Mouse (Mus musculus): ENCODE results near the gene Drc7.

The Drc7 gene

DNA sequence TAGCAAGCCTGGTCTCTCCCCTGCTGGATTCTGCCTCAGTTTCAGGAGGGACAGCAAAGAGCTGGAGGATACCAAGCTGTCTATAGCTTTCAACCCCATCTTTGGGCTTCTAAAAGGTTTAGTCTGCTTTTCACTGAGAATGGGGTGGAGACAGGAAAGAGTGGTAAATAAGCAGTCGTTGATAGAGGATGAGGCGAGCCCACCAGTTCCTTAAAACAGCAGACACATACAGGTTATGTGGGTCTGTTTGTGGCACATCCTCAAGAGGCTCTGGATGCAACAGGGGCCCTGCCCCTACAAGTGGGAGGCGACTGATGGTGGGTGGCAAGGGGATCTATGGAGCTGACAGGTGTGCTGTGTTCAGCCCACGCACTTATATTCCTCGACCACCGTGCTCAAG, 3.8 kb downstream of the Drc7 start:
- intact Hi-C loops (cut with DNase I), result no loop called here

DNA sequence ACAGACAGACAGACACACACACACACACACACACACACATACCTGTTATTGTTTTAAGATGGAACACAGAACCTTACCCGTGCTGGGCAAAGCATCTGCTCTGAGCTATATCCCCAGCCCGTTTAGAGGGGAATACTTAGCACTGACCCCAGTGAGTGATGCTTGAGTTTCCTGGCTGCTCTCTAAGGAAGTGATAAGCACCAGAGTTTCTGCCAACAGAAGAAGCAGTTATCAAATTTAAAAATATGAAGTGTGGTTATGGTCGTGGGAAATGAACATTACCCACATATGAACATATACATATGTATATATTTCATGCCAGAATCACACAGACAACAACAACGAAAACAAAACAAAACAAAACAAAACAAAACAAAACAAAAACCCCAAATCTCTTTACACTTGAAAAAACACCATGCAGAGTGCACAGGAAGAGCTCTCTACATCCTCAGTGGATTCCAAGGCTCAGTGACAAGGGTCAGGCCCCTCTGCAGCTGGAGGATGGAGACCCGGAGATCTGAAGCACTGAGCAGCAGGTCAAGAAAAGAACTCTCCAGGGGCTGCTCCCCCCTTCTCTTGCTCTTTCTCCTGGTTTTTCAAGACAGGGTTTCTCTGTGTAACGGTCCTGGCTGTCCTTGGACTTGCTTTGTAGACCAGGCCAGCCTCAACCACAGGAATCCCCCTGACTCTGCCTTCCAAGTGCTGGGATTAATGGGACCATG, 5.1 kb downstream of the Drc7 start:
- intact Hi-C loops (cut with DNase I), result no loop called here

GRCm38 (mm10) chr8:95064531-95064930, 9.6 kb downstream of the Drc7 start:
- intact Hi-C loops (cut with DNase I), result no loop called here

DNA sequence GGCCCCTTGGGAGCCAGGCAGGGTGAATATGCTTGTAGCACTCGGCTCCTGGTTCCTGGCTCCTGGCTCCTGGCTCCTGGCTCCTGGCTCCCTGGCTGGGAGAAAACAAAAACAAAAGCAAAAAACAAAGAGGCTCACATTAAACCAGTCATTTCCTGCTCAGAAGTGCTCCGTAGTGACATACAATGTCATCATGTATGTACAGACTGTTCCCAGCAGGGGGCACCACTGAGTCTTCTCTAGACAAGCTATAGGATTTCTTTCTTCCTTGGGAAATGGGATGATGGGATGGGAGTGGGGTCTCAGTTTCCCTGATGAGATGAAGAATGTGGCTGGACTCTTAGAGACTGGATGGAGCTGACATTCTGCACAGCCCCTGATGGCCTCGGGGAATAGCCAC, 12.7 kb downstream of the Drc7 start:
- intact Hi-C loops (cut with DNase I), result no loop called here

- intact Hi-C loops (cut with DNase I), result no loop called here
These were observed 20.6 kb downstream of the Drc7 start for GRCm38 (mm10) chr8:95075504-95075903.

- intact Hi-C loops (cut with DNase I), result no loop called here
These were observed 21.2 kb downstream of the Drc7 start for GRCm38 (mm10) chr8:95076151-95076550.

- intact Hi-C loops (cut with DNase I), result no loop called here
These were observed 23.2 kb downstream of the Drc7 start for GRCm38 (mm10) chr8:95078055-95078454.

- intact Hi-C loops (cut with DNase I), result no loop called here
These were observed 24.4 kb downstream of the Drc7 start for GRCm38 (mm10) chr8:95079305-95079704.

DNA sequence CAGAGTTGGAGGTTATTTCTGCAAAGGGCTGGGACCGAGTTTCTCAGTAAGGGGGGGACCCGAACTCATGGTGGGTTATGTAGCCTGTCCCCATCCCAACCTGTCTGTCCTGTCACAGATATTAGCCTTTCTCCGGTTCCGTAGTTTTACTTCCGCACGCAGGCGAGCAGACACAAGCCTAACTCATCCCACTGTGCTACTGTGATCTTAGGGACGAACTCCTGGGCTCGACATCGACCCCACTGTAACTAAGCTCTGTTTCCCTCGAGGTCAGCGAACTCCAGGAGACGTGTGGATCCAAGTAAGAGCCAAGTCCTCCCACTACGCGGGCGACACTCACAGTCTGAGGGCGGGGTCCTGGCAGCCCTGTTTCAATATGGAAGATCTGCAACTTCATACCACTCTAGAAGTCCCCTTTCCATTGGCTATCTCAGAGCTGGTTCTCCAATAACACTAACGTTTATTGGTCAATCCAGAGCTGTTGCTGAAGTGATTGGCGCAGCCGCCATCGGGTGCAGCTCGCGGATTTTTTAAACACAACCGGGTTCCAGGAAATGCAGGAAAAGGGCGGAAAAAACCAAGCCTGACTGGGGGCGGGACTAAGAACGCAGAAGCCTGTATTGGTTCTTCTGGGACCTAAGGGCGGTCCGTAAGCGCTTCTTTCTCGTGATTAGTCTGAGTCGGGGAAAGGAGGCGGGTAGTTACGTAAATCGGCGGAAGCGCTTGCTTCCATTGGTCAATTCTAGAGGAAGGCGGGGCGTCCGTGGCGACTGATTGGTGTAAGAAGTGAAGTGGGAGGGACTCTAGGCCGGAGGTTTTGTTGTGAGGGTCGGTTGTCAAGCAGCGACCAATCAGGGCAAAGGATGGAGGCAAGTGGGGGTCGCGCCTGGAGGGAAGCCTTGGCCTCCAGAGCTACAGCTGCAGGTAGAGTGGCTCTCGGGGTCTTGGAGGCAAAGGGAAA, 25.8 kb downstream of the Drc7 start, which contains the start of gene Katnb1:
Katnb1 (plus strand) TSS at position 806 of the 961 bp plus-strand sequence.
- intact Hi-C loops (cut with DNase I), result no loop called here

DNA sequence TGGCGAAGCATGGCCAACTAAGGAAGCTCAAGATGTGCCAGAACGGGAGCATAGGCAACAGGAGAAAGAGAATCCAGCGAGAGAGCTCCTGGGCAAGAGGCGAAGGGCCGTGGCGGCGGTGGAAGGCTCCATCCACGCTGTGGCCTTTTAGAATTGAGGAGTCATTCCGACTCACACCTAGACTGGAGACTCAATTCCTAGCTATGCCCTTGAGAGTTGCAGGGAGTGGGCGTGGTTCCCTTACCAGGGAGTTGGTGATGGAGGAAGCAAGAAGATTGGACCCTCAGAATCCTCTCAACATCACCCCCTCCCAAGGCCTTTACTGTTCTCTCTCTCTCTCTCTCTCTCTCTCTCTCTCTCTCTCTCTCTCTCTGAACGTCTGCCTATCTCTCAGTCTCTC, 26.7 kb downstream of the Drc7 start:
- intact Hi-C loops (cut with DNase I), result no loop called here

DNA sequence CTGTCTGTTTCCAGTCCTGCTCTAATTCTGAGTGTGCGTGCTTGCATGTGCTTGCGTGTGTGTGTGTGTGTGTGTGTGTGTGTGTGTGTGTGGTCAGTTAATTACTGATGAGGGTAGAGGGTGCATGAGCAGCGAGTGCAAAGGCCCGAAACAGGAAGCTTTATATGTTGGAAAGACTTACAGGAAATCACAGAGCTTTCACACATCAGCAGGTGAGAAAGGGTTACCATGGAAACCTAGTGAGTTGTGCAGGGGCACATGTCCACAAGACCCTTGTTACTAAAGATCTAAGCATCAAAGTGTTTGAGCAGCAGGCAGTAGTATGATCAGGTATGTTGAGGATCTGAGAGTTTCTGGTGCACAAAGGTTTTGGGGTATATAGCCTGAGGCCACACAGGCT, 29.4 kb downstream of the Drc7 start:
- intact Hi-C loops (cut with DNase I), result no loop called here

DNA sequence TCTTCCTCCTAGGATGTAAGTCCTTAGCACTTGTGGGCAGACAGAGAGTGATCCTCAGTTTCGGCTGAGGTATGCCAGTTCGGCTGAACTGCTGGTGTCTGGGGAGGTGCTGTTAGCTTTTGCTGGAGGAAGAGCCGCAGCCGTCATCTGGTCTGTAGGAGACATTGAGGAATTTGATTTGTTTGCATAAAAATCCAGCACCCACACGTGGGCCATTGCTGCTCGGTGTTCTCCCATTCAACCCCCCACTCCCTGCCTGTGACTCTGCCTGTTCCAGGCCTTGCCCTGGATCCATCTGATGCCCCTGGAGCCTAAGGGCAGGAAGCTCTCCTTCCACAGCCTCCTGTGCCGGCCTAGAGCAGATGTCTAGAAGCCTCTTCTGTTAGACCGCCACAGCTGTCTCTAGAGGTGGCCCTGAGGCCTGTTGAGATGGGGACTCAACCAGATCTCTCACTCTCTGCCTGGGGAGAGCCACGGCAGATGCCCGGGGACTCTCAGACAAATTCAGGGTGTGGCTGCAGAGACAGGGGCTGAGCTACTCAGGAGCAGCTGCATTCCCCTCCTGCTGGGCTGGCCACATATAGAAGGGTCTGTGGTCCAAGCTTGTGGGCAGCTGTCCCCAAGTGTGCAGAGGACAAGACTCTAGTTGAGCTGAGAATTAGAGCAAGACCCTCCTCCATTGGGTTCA, 30.0 kb downstream of the Drc7 start:
- intact Hi-C loops (cut with DNase I), result loop anchor here (5.0 kb wide), 1 partner anchor 122 kb away; no protein-coding TSS in a partner anchor

DNA sequence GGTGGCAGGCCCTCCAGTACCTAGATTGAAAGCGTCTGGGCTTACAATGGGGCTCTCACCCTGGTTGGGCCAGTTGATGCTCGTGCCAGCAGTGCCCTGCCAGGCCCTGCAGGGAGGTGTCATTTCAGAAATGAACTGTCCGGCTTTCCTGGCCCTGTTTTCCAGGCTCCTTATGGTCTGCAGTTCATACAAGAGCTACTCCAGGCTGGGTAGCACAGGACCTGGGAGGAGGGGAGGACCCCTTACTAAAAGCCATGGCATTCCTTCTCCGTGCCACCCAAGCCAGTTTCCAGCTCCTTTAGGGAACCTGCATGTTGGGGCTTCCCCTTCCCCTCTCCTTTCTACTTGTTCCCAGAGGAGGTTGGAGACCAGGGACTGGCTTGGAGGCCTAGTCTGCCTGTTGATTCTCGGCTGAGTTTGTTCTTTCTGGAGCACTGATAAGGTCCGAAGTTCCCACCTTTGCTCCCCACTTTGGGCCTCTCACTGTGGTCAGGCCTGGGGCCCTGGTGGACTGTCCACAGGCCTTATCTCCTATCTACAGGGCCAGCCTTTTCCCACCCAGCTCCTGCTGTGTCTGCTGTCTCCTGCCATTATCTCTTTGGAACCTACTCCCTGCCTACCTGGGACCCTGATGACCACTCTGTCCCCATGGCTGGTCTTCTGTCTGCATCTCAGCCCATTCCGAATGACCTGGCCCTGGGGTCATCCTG, 30.7 kb downstream of the Drc7 start:
- intact Hi-C loops (cut with DNase I), result loop anchor here (5.0 kb wide), 1 partner anchor 122 kb away; no protein-coding TSS in a partner anchor

- intact Hi-C loops (cut with DNase I), result no loop called here
These were observed 38.7 kb downstream of the Drc7 start for GRCm38 (mm10) chr8:95093574-95093973.

GRCm38 (mm10) chr8:95099009-95099408, 44.1 kb downstream of the Drc7 start:
- intact Hi-C loops (cut with DNase I), result no loop called here

- intact Hi-C loops (cut with DNase I), result no loop called here
These were observed 47.1 kb downstream of the Drc7 start for GRCm38 (mm10) chr8:95101972-95102371.

- intact Hi-C loops (cut with DNase I), result no loop called here
These were observed 52.4 kb downstream of the Drc7 start for GRCm38 (mm10) chr8:95107306-95107705.

GRCm38 (mm10) chr8:95112594-95112993, 57.7 kb downstream of the Drc7 start:
- intact Hi-C loops (cut with DNase I), result no loop called here

- intact Hi-C loops (cut with DNase I), result no loop called here
These were observed 58.2 kb downstream of the Drc7 start for GRCm38 (mm10) chr8:95113108-95113507.

GRCm38 (mm10) chr8:95113750-95114149, 58.8 kb downstream of the Drc7 start:
- intact Hi-C loops (cut with DNase I), result no loop called here

DNA sequence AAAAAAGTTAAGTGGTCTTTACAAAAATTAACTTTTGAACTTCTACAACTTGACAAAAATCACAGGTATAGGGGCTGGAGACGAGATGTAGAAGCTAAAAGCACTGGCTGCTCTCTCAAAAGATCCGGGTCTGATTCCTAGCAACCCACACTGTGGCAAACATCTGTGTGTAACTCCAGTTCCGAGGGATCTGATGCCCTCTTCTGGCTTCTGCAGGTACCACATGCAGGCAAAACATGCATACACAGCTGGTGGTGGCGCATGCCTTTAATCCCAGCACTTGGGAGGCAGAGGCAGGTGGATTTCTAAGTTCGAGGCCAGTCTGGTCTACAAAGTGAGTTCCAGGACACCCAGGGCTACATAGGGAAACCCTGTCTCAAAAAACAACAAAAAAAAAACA, 68.6 kb downstream of the Drc7 start:
- intact Hi-C loops (cut with DNase I), result no loop called here
